Mouse (Mus musculus): ENCODE data around the gene Zwilch. TPM values are rescaled to one million over a fixed set of nuclear protein-coding genes. Genes with fewer than 3 reads are reported as not detected.

Zwilch gene
- polyA plus RNA-seq, 1 experiment from 2014 or later = 26.8 TPM

DNA sequence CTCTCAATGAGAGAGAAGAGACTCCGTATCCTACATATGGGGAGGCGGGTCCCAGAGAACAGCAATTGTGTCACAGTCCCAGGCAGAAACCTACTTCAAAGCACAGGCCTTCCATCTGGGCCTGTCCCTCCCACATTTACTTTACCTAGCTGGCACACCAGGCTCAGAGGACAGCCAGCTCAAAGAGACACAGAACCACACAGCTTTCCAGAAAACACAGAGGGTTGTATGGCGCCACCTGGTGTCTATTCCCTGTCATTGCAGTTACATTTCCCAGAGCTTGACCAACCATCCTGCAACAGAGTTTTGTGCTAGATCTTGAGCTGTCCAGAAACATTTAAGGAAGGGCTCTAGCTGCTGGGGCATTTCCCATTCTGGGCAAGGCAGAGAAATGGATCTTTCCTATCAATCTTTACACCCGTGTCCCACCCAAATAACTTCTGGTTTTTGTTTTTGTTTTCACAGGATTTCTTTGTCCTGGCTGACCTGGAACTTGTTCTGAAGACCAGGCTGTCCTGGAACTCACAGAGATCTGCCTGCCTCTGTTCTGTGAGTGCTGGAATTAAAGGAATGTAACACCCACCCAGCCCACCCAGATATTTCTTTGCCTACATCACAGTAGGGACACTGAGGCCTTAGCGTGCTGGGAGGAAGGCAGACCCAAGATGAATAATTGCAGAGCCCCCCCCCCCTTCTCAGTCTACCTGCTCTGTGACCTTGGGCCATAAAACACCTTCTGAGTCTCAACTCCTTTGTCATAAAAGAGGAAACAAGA lies 85.3 kb downstream of the Zwilch start:
- H3K27ac ChIP-seq (ENCODE audit: low read length) = no peak overlapping the region

More for the DNA sequence above, 85.3 kb downstream of the Zwilch start:
- Histone ChIP-seq H3K9me3 (ENCODE audit: low read length) (no peaks in the 10 kb centered on the region), H3K36me3 (ENCODE audit: insufficient read depth, low read length) (no peaks in the 10 kb centered on the region), H3K4me2 (replicated peaks; ENCODE audit: low read depth, low read length) (no peak overlapping the region), H3K4me1 (ENCODE audit: insufficient read depth, low read length) (peaks cover 35% of the 10 kb centered on the region), H3K4me3 (ENCODE audit: low read length) (no peak overlapping the region), H3K9ac (replicated peaks; ENCODE audit: low read length) (no peak overlapping the region), H3K27me3 (ENCODE audit: insufficient read depth, low read length) (no peaks in the 10 kb centered on the region)
- no peak; the same call in 1 of the 2 replicates for ATAC-seq (ENCODE audit: low FRiP score, low TSS enrichment)
- 36% methylated on average over 5 of the region's 5 CpGs for WGBS

Other genes with a start within 250 kb of the Zwilch start
- gene Smad6, start 151.0 kb downstream of the Zwilch start, polyA plus RNA-seq (2015; fragmentation: Nextera tagmentation; extraction: Ambion mirVana) = 8.1 and 8.4 TPM in 2 replicates
- gene Lctl, start 56.0 kb downstream of the Zwilch start, polyA plus RNA-seq (2015; fragmentation: Nextera tagmentation; extraction: Ambion mirVana) = 0.07 and 0.24 TPM in 2 replicates
- gene Rpl4, start 271 bp upstream of the Zwilch start, polyA plus RNA-seq (2015; fragmentation: Nextera tagmentation; extraction: Ambion mirVana) = 1,111 and 1,181 TPM in 2 replicates
- gene Snapc5, start 6.2 kb upstream of the Zwilch start, polyA plus RNA-seq (2015; fragmentation: Nextera tagmentation; extraction: Ambion mirVana) = 31.9 and 37.3 TPM in 2 replicates
- gene Uchl4, start 62.1 kb upstream of the Zwilch start, polyA plus RNA-seq (2015; fragmentation: Nextera tagmentation; extraction: Ambion mirVana) = 2.4 and 4.5 TPM in 2 replicates
- 89.0 and 92.2 TPM in 2 replicates for gene Map2k1, start 80.5 kb upstream of the Zwilch start, polyA plus RNA-seq (2015; fragmentation: Nextera tagmentation; extraction: Ambion mirVana)
- 201 and 208 TPM in 2 replicates for gene Tipin, start 108.5 kb upstream of the Zwilch start, polyA plus RNA-seq (2015; fragmentation: Nextera tagmentation; extraction: Ambion mirVana)
- gene Dis3l, start 168.2 kb upstream of the Zwilch start, polyA plus RNA-seq (2015; fragmentation: Nextera tagmentation; extraction: Ambion mirVana) = 23.9 and 25.9 TPM in 2 replicates
- gene Megf11, start 212.5 kb upstream of the Zwilch start, polyA plus RNA-seq (2015; fragmentation: Nextera tagmentation; extraction: Ambion mirVana) = 4.7 and 4.9 TPM in 2 replicates